Mouse (Mus musculus) limb, embryonic 13.5 days (tissue): ENCODE results near the gene Zbtb16. TPM values are rescaled to one million over a fixed set of nuclear protein-coding genes. Genes with fewer than 3 reads are reported as not detected.
A peak's percentile ranks its signal among the peaks of the same experiment; 100 is the strongest.

Source experiments
- ATAC-seq: fragments of 200-750 bp; cut with Nextera tagmentation; 2 replicates; pipeline ENCODE4 v1.8.0; 2017; ENCODE audit warnings: low read depth, moderate number of reproducible peaks, moderate TSS enrichment; ENCODE audit not compliant: low FRiP score
- H3K27ac ChIP-seq: fragments of 300-500 bp; sonication (generic); 2 replicates; pipeline ENCODE4 v1.5.1; 2015; ENCODE audit warnings: inconsistent platforms, mild to moderate bottlenecking, moderate library complexity
- H3K27me3 ChIP-seq: fragments of 300-500 bp; sonication (generic); 2 replicates; pipeline ENCODE4 v1.6.1; 2015; ENCODE audit warnings: mild to moderate bottlenecking, inconsistent platforms
- H3K36me3 ChIP-seq: fragments of 300-500 bp; sonication (generic); 2 replicates; pipeline ENCODE4 v1.6.1; 2015; ENCODE audit warnings: inconsistent platforms, mild to moderate bottlenecking, moderate library complexity
- H3K4me1 ChIP-seq: fragments of 300-500 bp; sonication (generic); 2 replicates; pipeline ENCODE4 v1.6.1; 2015; ENCODE audit warnings: inconsistent platforms
- H3K4me2 ChIP-seq: fragments of 300-500 bp; sonication (generic); replicated peaks from 2 replicates; pipeline ENCODE4 v1.6.1; 2015; ENCODE audit warnings: inconsistent platforms, mild to moderate bottlenecking, moderate library complexity
- H3K4me3 ChIP-seq: fragments of 300-500 bp; sonication (generic); 2 replicates; pipeline ENCODE4 v1.5.1; 2015; ENCODE audit warnings: moderate library complexity, mild to moderate bottlenecking, inconsistent platforms
- H3K9ac ChIP-seq: fragments of 300-500 bp; sonication (generic); 2 replicates; pipeline ENCODE4 v1.6.1; 2015; ENCODE audit warnings: mild to moderate bottlenecking, inconsistent platforms
- H3K9me3 ChIP-seq: fragments of 300-500 bp; sonication (generic); 2 replicates; pipeline ENCODE4 v1.6.1; 2016; ENCODE audit warnings: inconsistent platforms
- WGBS: fragments of 180-500 bp; shearing (Covaris S2); methylation state at CpG from one replicate; pipeline ENCODE4 v1.1.7; 2015; 5-methylcytosine and 5-hydroxymethylcytosine counted together
- polyA plus RNA-seq: library from polyadenylated mRNA; unstranded; fragments of >200 nt; fragmentation: Nextera tagmentation; extraction: Ambion mirVana; gene quantifications from 2 replicates; pipeline ENCODE4 v1.2.1, GENCODE M21; 2015

The Zbtb16 gene
- 1.1 and 1.3 TPM in 2 replicates for polyA plus RNA-seq

GRCm38 (mm10) chr9:48835631-48836565, at the start of gene Zbtb16:
TSS of gene Zbtb16 (minus strand) at chr9:48836222.
- ATAC-seq, result peak; percentile 77
- Histone ChIP-seq H3K36me3 (no peaks in the 10 kb centered on the region), H3K9ac (peak within 1 kb of the TSS; percentile 62), H3K4me1 (peaks cover 53% of the 10 kb centered on the region), H3K4me3 (peak within 1 kb of the TSS; percentile 58), H3K9me3 (no peaks in the 10 kb centered on the region), H3K4me2 (peak within 1 kb of the TSS; percentile 95), H3K27me3 (peaks cover 96% of the 10 kb centered on the region), H3K27ac (no peak within 1 kb of the TSS)
- under 1% methylated on average over 68 of the region's 78 CpGs for WGBS

DNA sequence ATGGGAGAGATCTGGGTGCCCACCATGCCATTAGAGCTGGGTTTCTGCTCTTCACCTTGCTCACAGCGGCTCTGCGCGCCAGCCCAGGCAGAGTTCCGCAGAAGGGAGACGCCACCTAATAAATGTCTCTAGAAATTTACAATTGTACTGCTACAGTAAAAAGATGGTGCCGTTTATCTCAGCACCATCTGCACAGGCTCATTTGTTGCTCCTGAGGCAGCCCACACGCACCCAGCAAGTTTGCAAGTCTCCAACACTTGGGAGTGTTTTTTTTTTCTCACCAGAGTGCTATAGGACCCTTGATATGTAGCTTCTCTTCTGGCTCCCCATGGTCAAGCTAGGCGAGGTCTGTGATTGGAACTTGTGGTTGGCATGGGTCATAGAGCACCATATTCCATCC, 36.9 kb upstream of the Zbtb16 start:
- no peaks in the 10 kb centered on the region for H3K9me3 ChIP-seq
- H3K36me3 ChIP-seq, result no peaks in the 10 kb centered on the region
- peaks cover 37% of the 10 kb centered on the region for H3K27me3 ChIP-seq
- ATAC-seq, result no peak
- no peak overlapping the region for H3K4me3 ChIP-seq
- H3K4me1 ChIP-seq, result no peaks in the 10 kb centered on the region
- 78% methylated on average over 8 of the region's 8 CpGs for WGBS
- H3K27ac ChIP-seq, result no peak overlapping the region
- no peak overlapping the region for H3K9ac ChIP-seq
- H3K4me2 ChIP-seq, result no peak overlapping the region

DNA sequence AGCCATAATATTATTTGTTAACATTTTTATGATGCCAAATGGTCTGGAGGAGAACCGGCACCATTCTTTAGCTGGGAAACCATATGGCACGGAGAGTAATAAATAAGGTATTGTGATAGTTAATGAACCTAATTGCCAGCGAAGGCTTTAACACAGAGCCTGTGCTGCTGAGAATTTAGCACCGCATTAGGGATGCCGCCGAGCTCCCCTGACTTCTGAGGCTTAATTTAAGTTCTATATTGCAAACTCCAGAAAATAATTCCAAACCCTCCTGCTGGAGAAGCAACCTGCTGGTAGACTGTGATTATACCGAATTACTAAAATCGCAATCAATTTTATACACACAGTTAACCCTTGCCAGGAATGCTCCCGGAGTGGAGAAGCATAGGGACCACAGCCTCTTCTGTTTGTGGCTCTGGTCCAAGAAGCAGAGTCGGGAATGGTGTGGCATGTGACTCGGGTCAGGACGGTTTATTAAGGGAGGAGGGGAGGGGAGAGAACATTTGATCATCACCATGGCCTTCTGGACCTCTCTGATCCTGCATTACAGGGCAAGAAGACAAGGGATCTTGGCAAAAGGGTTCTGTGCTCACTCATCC, 30.6 kb upstream of the Zbtb16 start:
- H3K27ac ChIP-seq, result no peak overlapping the region
- no peaks in the 10 kb centered on the region for H3K9me3 ChIP-seq
- 27% methylated on average over 12 of the region's 12 CpGs for WGBS
- peaks cover 78% of the 10 kb centered on the region for H3K27me3 ChIP-seq
- H3K36me3 ChIP-seq, result no peaks in the 10 kb centered on the region
- no peak overlapping the region for H3K9ac ChIP-seq
- peaks cover 12% of the 10 kb centered on the region for H3K4me1 ChIP-seq
- H3K4me2 ChIP-seq, result no peak overlapping the region
- ATAC-seq, result no peak
- no peak overlapping the region for H3K4me3 ChIP-seq

DNA sequence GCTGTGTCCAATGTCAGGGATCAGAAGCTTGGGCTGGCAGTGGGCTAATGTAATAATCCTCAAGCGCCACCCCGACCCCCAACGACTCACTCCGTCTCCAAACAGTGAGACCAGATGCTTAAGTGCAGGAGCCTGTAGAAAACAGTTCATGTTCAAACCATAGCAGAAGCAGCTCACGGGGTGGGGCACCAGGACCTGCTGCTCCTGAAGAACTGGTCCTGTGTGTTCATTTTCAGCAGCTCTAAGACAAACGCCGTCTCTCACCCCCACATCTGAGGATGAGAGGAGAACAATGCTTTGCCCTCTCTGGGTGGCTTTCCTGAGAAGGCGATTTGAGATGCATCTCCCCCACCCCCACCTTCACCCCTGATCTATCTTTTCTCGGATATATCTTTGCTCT, 29.2 kb upstream of the Zbtb16 start:
- ATAC-seq, result no peak
- H3K27me3 ChIP-seq, result peaks cover 84% of the 10 kb centered on the region
- H3K36me3 ChIP-seq, result no peaks in the 10 kb centered on the region
- no peaks in the 10 kb centered on the region for H3K9me3 ChIP-seq
- H3K27ac ChIP-seq, result no peak overlapping the region
- 50% methylated on average over 9 of the region's 9 CpGs for WGBS
- no peak overlapping the region for H3K4me3 ChIP-seq
- H3K4me1 ChIP-seq, result peaks cover 12% of the 10 kb centered on the region
- no peak overlapping the region for H3K4me2 ChIP-seq
- no peak overlapping the region for H3K9ac ChIP-seq

- Histone ChIP-seq H3K36me3 (no peaks in the 10 kb centered on the region), H3K4me1 (peaks cover 5% of the 10 kb centered on the region), H3K4me3 (no peak overlapping the region), H3K4me2 (no peak overlapping the region), H3K9me3 (no peaks in the 10 kb centered on the region), H3K27me3 (peaks cover 77% of the 10 kb centered on the region), H3K27ac (no peak overlapping the region), H3K9ac (no peak overlapping the region)
- 81% methylated on average over 10 of the region's 10 CpGs for WGBS
- no peak for ATAC-seq
Observed at GRCm38 (mm10) chr9:48861481-48861880, 25.5 kb upstream of the Zbtb16 start.

DNA sequence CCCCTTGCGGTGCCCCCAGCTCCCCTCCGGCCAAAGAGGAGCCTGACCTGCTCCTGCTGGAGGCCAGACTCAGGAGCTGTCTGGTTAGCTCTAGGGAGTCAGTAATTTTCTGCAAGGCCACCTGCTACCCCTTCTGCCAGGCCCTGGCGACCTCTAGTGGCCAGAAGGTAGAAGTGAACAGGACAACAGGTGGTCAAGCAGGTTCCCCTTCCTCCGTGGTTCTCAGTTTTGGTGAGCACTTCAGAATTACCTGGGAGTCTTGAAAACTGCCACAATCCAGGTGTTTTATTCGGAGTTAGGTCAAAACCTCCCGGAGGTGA, 24.5 kb upstream of the Zbtb16 start:
- peak; percentile 67 for ATAC-seq
- Histone ChIP-seq H3K9ac (no peak overlapping the region), H3K27me3 (peaks cover 78% of the 10 kb centered on the region), H3K4me2 (no peak overlapping the region), H3K27ac (no peak overlapping the region), H3K36me3 (no peaks in the 10 kb centered on the region), H3K9me3 (no peaks in the 10 kb centered on the region), H3K4me3 (no peak overlapping the region), H3K4me1 (0 out of 2 replicates have a peak, but pooled peaks cover under 1% of the 10 kb centered on the region)
- 3% methylated on average over 6 of the region's 6 CpGs for WGBS

- H3K27me3 ChIP-seq, result peaks cover 74% of the 10 kb centered on the region
- no peaks in the 10 kb centered on the region for H3K4me1 ChIP-seq
- H3K4me2 ChIP-seq, result no peak overlapping the region
- no peak overlapping the region for H3K27ac ChIP-seq
- ATAC-seq, result no peak
- no peaks in the 10 kb centered on the region for H3K9me3 ChIP-seq
- H3K9ac ChIP-seq, result no peak overlapping the region
- no peak overlapping the region for H3K4me3 ChIP-seq
- H3K36me3 ChIP-seq, result no peaks in the 10 kb centered on the region
- WGBS, result 20% methylated on average over 10 of the region's 10 CpGs
Observed at GRCm38 (mm10) chr9:48859828-48860525, 24.0 kb upstream of the Zbtb16 start.

DNA sequence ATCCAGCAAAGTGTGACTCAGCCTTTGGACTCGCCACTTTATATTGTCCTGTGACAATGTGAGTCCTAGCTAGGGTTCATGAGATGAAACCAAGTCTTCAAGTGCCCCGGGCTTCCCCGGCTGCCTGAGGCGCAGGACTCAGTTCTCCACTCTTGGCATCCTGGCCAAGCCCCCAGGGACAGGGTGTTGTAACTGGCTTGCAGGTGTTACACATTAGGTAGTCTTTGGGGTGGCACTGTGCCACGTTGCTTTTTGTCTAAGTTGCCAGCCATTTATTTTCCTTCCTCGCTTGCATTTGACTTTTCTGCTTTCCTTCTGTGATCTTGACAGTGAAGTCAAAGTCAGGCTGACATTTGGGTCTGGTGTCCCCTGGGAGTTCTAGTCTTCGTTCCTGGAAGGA, 21.9 kb upstream of the Zbtb16 start:
- H3K27me3 ChIP-seq, result peaks cover 67% of the 10 kb centered on the region
- no peak overlapping the region for H3K27ac ChIP-seq
- no peaks in the 10 kb centered on the region for H3K4me1 ChIP-seq
- H3K9me3 ChIP-seq, result no peaks in the 10 kb centered on the region
- WGBS, result 72% methylated on average over 7 of the region's 7 CpGs
- no peak overlapping the region for H3K4me2 ChIP-seq
- H3K4me3 ChIP-seq, result no peak overlapping the region
- H3K36me3 ChIP-seq, result no peaks in the 10 kb centered on the region
- H3K9ac ChIP-seq, result no peak overlapping the region
- ATAC-seq, result no peak

DNA sequence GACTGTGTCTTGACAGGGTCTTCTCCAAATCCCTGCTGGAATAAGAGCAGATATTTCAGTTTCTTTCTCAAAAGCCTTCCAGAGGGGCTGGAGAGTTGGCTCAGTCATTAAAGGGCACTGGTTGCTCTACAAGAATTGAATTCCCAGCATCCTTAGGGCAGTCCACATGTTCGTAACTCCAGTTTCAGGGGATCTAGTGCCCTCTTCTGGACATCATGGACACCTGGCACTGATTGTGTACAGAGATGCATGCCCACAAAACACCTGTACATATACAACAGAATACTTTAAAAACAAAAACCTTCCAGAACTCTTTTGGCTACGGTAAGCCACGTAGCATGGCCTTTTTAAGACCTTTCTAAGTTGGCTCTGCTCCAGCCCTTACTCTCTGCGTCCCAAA, 20.2 kb upstream of the Zbtb16 start:
- Histone ChIP-seq H3K9ac (no peak overlapping the region), H3K4me1 (no peaks in the 10 kb centered on the region), H3K4me3 (no peak overlapping the region), H3K36me3 (no peaks in the 10 kb centered on the region), H3K9me3 (no peaks in the 10 kb centered on the region), H3K27me3 (peaks cover 60% of the 10 kb centered on the region), H3K4me2 (no peak overlapping the region), H3K27ac (no peak overlapping the region)
- ATAC-seq, result no peak
- 83% methylated on average over 4 of the region's 4 CpGs for WGBS

DNA sequence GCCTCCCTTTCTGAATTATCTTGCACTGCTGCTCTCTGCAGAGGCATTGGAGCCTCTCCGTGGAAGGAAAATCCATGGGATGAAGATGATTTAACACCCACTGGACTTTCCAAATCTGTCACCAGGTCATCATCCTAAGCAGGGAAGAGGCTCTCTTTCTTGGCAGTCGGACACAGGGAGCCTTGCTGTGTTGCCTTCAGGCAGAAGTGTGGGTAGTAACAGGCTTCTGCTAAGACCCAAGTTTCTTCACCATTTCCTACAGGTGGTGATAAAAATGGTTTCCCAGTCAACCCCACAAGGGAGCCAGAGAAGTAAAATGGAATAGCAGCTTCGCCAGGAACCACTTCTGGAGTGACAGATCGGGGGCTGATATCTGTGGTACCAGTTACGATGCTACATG, 13.5 kb upstream of the Zbtb16 start:
- Histone ChIP-seq H3K4me3 (no peak overlapping the region), H3K9me3 (no peaks in the 10 kb centered on the region), H3K27me3 (peaks cover 54% of the 10 kb centered on the region), H3K27ac (no peak overlapping the region), H3K36me3 (no peaks in the 10 kb centered on the region), H3K4me2 (no peak overlapping the region), H3K4me1 (no peaks in the 10 kb centered on the region), H3K9ac (no peak overlapping the region)
- ATAC-seq, result no peak
- WGBS, result 83% methylated on average over 5 of the region's 5 CpGs

GRCm38 (mm10) chr9:48839568-48839967, 3.5 kb upstream of the Zbtb16 start:
- peaks cover 87% of the 10 kb centered on the region for H3K27me3 ChIP-seq
- 91% methylated on average over 3 of the region's 3 CpGs for WGBS

GRCm38 (mm10) chr9:48838346-48838745, 2.3 kb upstream of the Zbtb16 start:
- H3K36me3 ChIP-seq, result no peaks in the 10 kb centered on the region
- no peak for ATAC-seq
- no peak overlapping the region for H3K4me3 ChIP-seq
- no peak overlapping the region; the same call in 1 of the 2 replicates for H3K9ac ChIP-seq
- H3K27ac ChIP-seq, result no peak overlapping the region
- WGBS, result 37% methylated on average over 4 of the region's 4 CpGs
- peak overlapping the region; percentile 95; the same call in 1 of the 2 replicates for H3K4me2 ChIP-seq
- H3K27me3 ChIP-seq, result peaks cover 90% of the 10 kb centered on the region
- peaks cover 53% of the 10 kb centered on the region for H3K4me1 ChIP-seq
- no peaks in the 10 kb centered on the region for H3K9me3 ChIP-seq

More at GRCm38 (mm10) chr9:48839568-48839967, 3.5 kb upstream of the Zbtb16 start:
- no peaks in the 10 kb centered on the region for H3K36me3 ChIP-seq
- no peak overlapping the region for H3K9ac ChIP-seq
- no peak overlapping the region for H3K4me2 ChIP-seq
- H3K27ac ChIP-seq, result no peak overlapping the region
- no peaks in the 10 kb centered on the region for H3K9me3 ChIP-seq
- no peak for ATAC-seq
- peaks cover 49% of the 10 kb centered on the region for H3K4me1 ChIP-seq
- H3K4me3 ChIP-seq, result no peak overlapping the region
